Mouse (Mus musculus) CH12.LX (cell line): ENCODE results near the gene Gpx4.

Source experiments
- CHD2 ChIP-seq: IDR thresholded peaks from 2 replicates; pipeline ENCODE4 v1.6.1; 2011; ENCODE audit warnings: low read length, improper control_type of control experiment
- CTCF ChIP-seq, 2 experiments: IDR thresholded peaks in 1 of 2; conservative IDR thresholded peaks in 1 of 2; 2 replicates each; pipeline ENCODE4 v1.5.1; 2011 to 2012; ENCODE audit warnings: low read depth in 2 of 2, low read length in 2 of 2, improper control_type of control experiment in 1 of 2, inconsistent platforms in 1 of 2, mild to moderate bottlenecking in 1 of 2, moderate library complexity in 1 of 2
- ELF1 ChIP-seq: IDR thresholded peaks from 2 replicates; pipeline ENCODE4 v1.6.1; 2014; ENCODE audit warnings: low read depth, mild to moderate bottlenecking, inconsistent platforms, low read length, improper control_type of control experiment
- EP300 ChIP-seq: IDR thresholded peaks from 2 replicates; pipeline ENCODE4 v1.6.1; 2011; ENCODE audit warnings: low read length, improper control_type of control experiment
- ETS1 ChIP-seq: conservative IDR thresholded peaks from 2 replicates; pipeline ENCODE4 v1.6.1; 2012; ENCODE audit warnings: low read depth, mild to moderate bottlenecking, inconsistent platforms, low read length, improper control_type of control experiment, moderate library complexity
- MAX ChIP-seq: IDR thresholded peaks from 2 replicates; pipeline ENCODE4 v1.6.1; 2011; ENCODE audit warnings: low read length, improper control_type of control experiment
- MYC ChIP-seq: IDR thresholded peaks from 2 replicates; pipeline ENCODE4 v1.6.1; 2011; ENCODE audit warnings: low read depth, mild to moderate bottlenecking, improper control_type of control experiment, low read length
- NRF1 ChIP-seq: IDR thresholded peaks from 2 replicates; pipeline ENCODE4 v1.6.1; 2014; ENCODE audit warnings: low read depth, mild to moderate bottlenecking, inconsistent platforms, low read length, improper control_type of control experiment, moderate library complexity
- POLR2A ChIP-seq: IDR thresholded peaks from 2 replicates; pipeline ENCODE4 v1.6.1; 2011; ENCODE audit warnings: low read depth, mild to moderate bottlenecking, improper control_type of control experiment, low read length

DNA sequence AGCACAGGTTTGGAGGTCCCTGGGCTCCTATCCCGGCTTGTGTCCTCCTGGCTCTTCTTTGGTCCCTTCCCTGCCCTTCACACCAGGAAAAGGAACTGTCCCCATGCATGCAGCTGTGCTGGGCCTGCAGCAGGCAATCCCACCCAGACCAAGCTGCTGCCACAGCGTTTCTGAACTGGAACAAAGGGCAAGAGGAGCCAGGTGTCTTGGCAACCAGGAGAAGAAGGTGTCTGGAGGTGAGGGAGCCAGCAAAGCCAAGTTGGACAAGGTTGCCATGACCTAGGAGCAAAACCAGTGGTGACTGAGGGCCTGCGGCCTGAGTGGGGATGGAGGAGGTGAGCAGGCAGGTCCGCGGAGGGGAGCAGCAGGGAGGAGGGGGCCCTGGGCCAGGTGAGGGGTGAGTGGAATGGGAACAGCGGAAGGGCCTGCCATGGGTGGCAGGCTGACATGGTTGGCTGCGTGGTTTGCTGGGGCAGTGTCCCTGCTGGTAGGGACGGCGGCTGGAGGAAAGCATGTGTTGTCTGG is at the start of gene Gpx4:
- no peak for TF ChIP-seq EP300
- TF ChIP-seq ELF1: no peak
- no peak for TF ChIP-seq POLR2A
- no peak for TF ChIP-seq CTCF (conservative IDR thresholded peaks at IDR 0.05 in 1 of 2, IDR thresholded peaks at IDR 0.05 in 1 of 2; ENCODE audit: low read depth in 2 of 2, low read length in 2 of 2)
- no peak for TF ChIP-seq MYC
- no peak for TF ChIP-seq CHD2
- TF ChIP-seq ETS1: no peak
- TF ChIP-seq NRF1: no peak
- TF ChIP-seq MAX: no peak
